Mouse (Mus musculus) hindbrain, embryonic 11.5 days (tissue): ENCODE data around the gene Ptprn. TPM values are rescaled to one million over a fixed set of nuclear protein-coding genes. Genes with fewer than 3 reads are reported as not detected.

Experiments used
- ATAC-seq: fragments of 200-750 bp; cut with Nextera tagmentation; 2 replicates; pipeline ENCODE4 v1.8.0; 2017; ENCODE audit warnings: mild to moderate bottlenecking, moderate TSS enrichment, moderate library complexity; ENCODE audit not compliant: low FRiP score
- DNase-seq: peaks from one replicate; pipeline ENCODE4 v3.0.0-alpha.2; 2015; ENCODE audit warnings: low spot score
- H3K27ac ChIP-seq: fragments of 300-500 bp; sonication (generic); 2 replicates; pipeline ENCODE4 v1.5.1; 2014; ENCODE audit warnings: mild to moderate bottlenecking, low read depth, low read length
- H3K27me3 ChIP-seq: fragments of 300-500 bp; sonication (generic); 2 replicates; pipeline ENCODE4 v1.6.1; 2014; ENCODE audit warnings: mild to moderate bottlenecking, low read length, moderate library complexity, mixed read lengths; ENCODE audit not compliant: control insufficient read depth, insufficient read depth
- H3K36me3 ChIP-seq: fragments of 300-500 bp; sonication (generic); 2 replicates; pipeline ENCODE4 v1.6.1; 2014; ENCODE audit warnings: mild to moderate bottlenecking, low read length, moderate library complexity, mixed read lengths; ENCODE audit not compliant: control insufficient read depth, insufficient read depth
- H3K4me1 ChIP-seq: fragments of 300-500 bp; sonication (generic); replicated peaks from 2 replicates; pipeline ENCODE4 v1.6.1; 2014; ENCODE audit warnings: low read length, mixed read lengths; ENCODE audit not compliant: control insufficient read depth, insufficient read depth
- H3K4me2 ChIP-seq: fragments of 300-500 bp; sonication (generic); replicated peaks from 2 replicates; pipeline ENCODE4 v1.6.1; 2014; ENCODE audit warnings: mild to moderate bottlenecking, low read depth, low read length
- H3K4me3 ChIP-seq: fragments of 300-500 bp; sonication (generic); 2 replicates; pipeline ENCODE4 v1.5.1; 2014; ENCODE audit warnings: low read depth, low read length
- H3K9ac ChIP-seq: fragments of 300-500 bp; sonication (generic); 2 replicates; pipeline ENCODE4 v1.6.1; 2014; ENCODE audit warnings: low read depth, low read length
- H3K9me3 ChIP-seq: fragments of 300-500 bp; sonication (generic); 2 replicates; pipeline ENCODE4 v1.6.1; 2016; ENCODE audit warnings: low read length; ENCODE audit not compliant: control insufficient read depth
- WGBS: fragments of 180-500 bp; shearing (Covaris S2); extraction: QIAGEN DNeasy Blood & Tissue Kit; methylation state at CpG from one replicate; pipeline ENCODE4 v1.1.7; 2014; 5-methylcytosine and 5-hydroxymethylcytosine counted together
- polyA plus RNA-seq: library from polyadenylated mRNA; unstranded; fragments of >200 nt; fragmentation: Nextera tagmentation; extraction: Ambion mirVana; gene quantifications from 2 replicates; pipeline ENCODE4 v1.2.1, GENCODE M21; 2014

Ptprn gene
- polyA plus RNA-seq, 1 experiment from 2014 or later: 6.0 TPM

GRCm38 (mm10) chr1:75289888-75290431 lies 25.7 kb upstream of the Ptprn start:
- DNase-seq (no peak), ATAC-seq (peak; percentile 49; the same call in 1 of the 2 replicates)
- Histone ChIP-seq H3K4me3 (no peak overlapping the region), H3K4me2 (no peak overlapping the region), H3K27ac (peak overlapping the region; percentile 83), H3K27me3 (no peaks in the 10 kb centered on the region), H3K36me3 (no peaks in the 10 kb centered on the region), H3K9ac (no peak overlapping the region), H3K9me3 (no peaks in the 10 kb centered on the region), H3K4me1 (peaks cover 9% of the 10 kb centered on the region; the same call in 1 of the 2 replicates)
- WGBS: 49% methylated on average over 8 of the region's 8 CpGs

GRCm38 (mm10) chr1:75289376-75289775 lies 25.1 kb upstream of the Ptprn start:
- DNase-seq (peak; percentile 82), ATAC-seq (peak; percentile 94)
- Histone ChIP-seq H3K9me3 (no peaks in the 10 kb centered on the region), H3K27me3 (no peaks in the 10 kb centered on the region), H3K4me2 (no peak overlapping the region), H3K4me3 (no peak overlapping the region), H3K4me1 (peaks cover 9% of the 10 kb centered on the region; the same call in 1 of the 2 replicates), H3K36me3 (no peaks in the 10 kb centered on the region), H3K9ac (no peak overlapping the region), H3K27ac (peak overlapping the region; percentile 83)
- 5% methylated on average over 7 of the region's 7 CpGs for WGBS

- peaks cover 4% of the 10 kb centered on the region; the same call in 1 of the 2 replicates for H3K4me1 ChIP-seq
- no peak overlapping the region for H3K4me3 ChIP-seq
- no peak for DNase-seq
- H3K36me3 ChIP-seq: no peaks in the 10 kb centered on the region
- no peak overlapping the region for H3K27ac ChIP-seq
- WGBS: 85% methylated on average over 7 of the region's 7 CpGs
- H3K27me3 ChIP-seq: no peaks in the 10 kb centered on the region
- no peak for ATAC-seq
- no peaks in the 10 kb centered on the region for H3K9me3 ChIP-seq
- no peak overlapping the region for H3K9ac ChIP-seq
- no peak overlapping the region for H3K4me2 ChIP-seq
Observed at GRCm38 (mm10) chr1:75284911-75285310, 20.6 kb upstream of the Ptprn start.

GRCm38 (mm10) chr1:75283017-75283416 lies 18.7 kb upstream of the Ptprn start:
- no peak overlapping the region for H3K27ac ChIP-seq
- 67% methylated on average over 5 of the region's 5 CpGs for WGBS
- no peak overlapping the region for H3K9ac ChIP-seq
- no peak overlapping the region for H3K4me2 ChIP-seq
- H3K36me3 ChIP-seq: no peaks in the 10 kb centered on the region
- DNase-seq (peak; percentile 23), ATAC-seq (no peak)
- H3K9me3 ChIP-seq: no peaks in the 10 kb centered on the region
- no peak overlapping the region for H3K4me3 ChIP-seq
- H3K27me3 ChIP-seq: peaks cover 10% of the 10 kb centered on the region; the same call in 1 of the 2 replicates
- no peaks in the 10 kb centered on the region for H3K4me1 ChIP-seq

GRCm38 (mm10) chr1:75278228-75278627 lies 13.9 kb upstream of the Ptprn start, which contains the start of gene Resp18:
Resp18 (minus strand) TSS chr1:75278415.
- peak within 1 kb of the TSS; percentile 45; the same call in 1 of the 2 replicates for H3K9ac ChIP-seq
- DNase-seq (no peak), ATAC-seq (no peak)
- 7% methylated on average over 13 of the region's 13 CpGs for WGBS
- H3K27ac ChIP-seq: no peak within 1 kb of the TSS
- H3K4me2 ChIP-seq: peak within 1 kb of the TSS; percentile 34
- peak within 1 kb of the TSS; percentile 27 for H3K4me3 ChIP-seq
- H3K9me3 ChIP-seq: no peaks in the 10 kb centered on the region
- H3K27me3 ChIP-seq: peaks cover 19% of the 10 kb centered on the region; the same call in 1 of the 2 replicates
- H3K36me3 ChIP-seq: no peaks in the 10 kb centered on the region
- H3K4me1 ChIP-seq: no peaks in the 10 kb centered on the region

- DNase-seq (peak; percentile 75), ATAC-seq (no peak)
- H3K9ac ChIP-seq: peak overlapping the region; percentile 45; the same call in 1 of the 2 replicates
- no peak overlapping the region for H3K27ac ChIP-seq
- no peaks in the 10 kb centered on the region for H3K4me1 ChIP-seq
- peak overlapping the region; percentile 27 for H3K4me3 ChIP-seq
- H3K27me3 ChIP-seq: peaks cover 19% of the 10 kb centered on the region; the same call in 1 of the 2 replicates
- H3K4me2 ChIP-seq: peak overlapping the region; percentile 34
- H3K36me3 ChIP-seq: no peaks in the 10 kb centered on the region
- 4% methylated on average over 23 of the region's 23 CpGs for WGBS
- H3K9me3 ChIP-seq: no peaks in the 10 kb centered on the region
Observed at GRCm38 (mm10) chr1:75277195-75278188, 13.2 kb upstream of the Ptprn start.

- 2% methylated on average over 39 of the region's 40 CpGs for WGBS
- no peaks in the 10 kb centered on the region for H3K36me3 ChIP-seq
- H3K4me3 ChIP-seq: peak overlapping the region; percentile 36
- H3K27me3 ChIP-seq: peaks cover 27% of the 10 kb centered on the region
- DNase-seq (peak; percentile 79), ATAC-seq (peak; percentile 70)
- H3K9ac ChIP-seq: peak overlapping the region; percentile 46; the same call in 1 of the 2 replicates
- H3K4me2 ChIP-seq: peak overlapping the region; percentile 60
- no peaks in the 10 kb centered on the region for H3K9me3 ChIP-seq
- H3K4me1 ChIP-seq: no peaks in the 10 kb centered on the region
- no peak overlapping the region for H3K27ac ChIP-seq
Observed at GRCm38 (mm10) chr1:75262969-75263951, 1.0 kb downstream of the Ptprn start.

- Histone ChIP-seq H3K4me1 (no peaks in the 10 kb centered on the region), H3K4me3 (no peak overlapping the region), H3K4me2 (no peak overlapping the region), H3K27ac (no peak overlapping the region), H3K27me3 (peaks cover 27% of the 10 kb centered on the region), H3K9ac (no peak overlapping the region), H3K36me3 (no peaks in the 10 kb centered on the region), H3K9me3 (no peaks in the 10 kb centered on the region)
- DNase-seq (no peak), ATAC-seq (no peak)
Observed at GRCm38 (mm10) chr1:75261278-75261677, 3.0 kb downstream of the Ptprn start.
